Mouse (Mus musculus) small intestine, adult 2 months (tissue): ENCODE results near the gene Ndufs2. TPM values are rescaled to one million over a fixed set of nuclear protein-coding genes. Genes with fewer than 3 reads are reported as not detected.
"Not testable (repeated sequence)": the region's sequence is repeated elsewhere in the genome, so short reads cannot be mapped to it uniquely, and the experiment has no call there.

Experiments used
- H3K27ac ChIP-seq: fragments of 200-500 bp; 2 replicates; pipeline ENCODE4 v1.5.1; 2012; ENCODE audit warnings: low read depth, low read length, control low read depth, inconsistent platforms; ENCODE audit not compliant: insufficient read depth
- H3K27me3 ChIP-seq: fragments of 200-500 bp; 2 replicates; pipeline ENCODE4 v1.6.1; 2012; ENCODE audit warnings: mild to moderate bottlenecking, moderate library complexity, low read length, inconsistent platforms; ENCODE audit not compliant: control insufficient read depth, insufficient read depth
- H3K36me3 ChIP-seq: fragments of 200-500 bp; 2 replicates; pipeline ENCODE4 v1.6.1; 2012; ENCODE audit warnings: mild to moderate bottlenecking, low read length, control low read depth, inconsistent platforms; ENCODE audit not compliant: control insufficient read depth, insufficient read depth
- H3K4me1 ChIP-seq: fragments of 200-500 bp; 2 replicates; pipeline ENCODE4 v1.6.1; 2012; ENCODE audit warnings: low read length, inconsistent platforms, mixed read lengths; ENCODE audit not compliant: control insufficient read depth, insufficient read depth, insufficient read length
- H3K4me3 ChIP-seq: fragments of 200-500 bp; 2 replicates; pipeline ENCODE4 v1.5.1; 2012; ENCODE audit warnings: low read depth, mild to moderate bottlenecking, control low read depth, inconsistent platforms, low read length, moderate library complexity
- CTCF ChIP-seq: fragments of 200-500 bp; IDR thresholded peaks from 2 replicates; pipeline ENCODE4 v1.5.1; 2012; ENCODE audit warnings: low read depth, mild to moderate bottlenecking, control low read depth, inconsistent platforms, low read length, moderate library complexity, mixed read lengths; ENCODE audit not compliant: insufficient replicate concordance, insufficient read length; ENCODE audit errors: extremely low read depth
- POLR2A ChIP-seq: fragments of 200-500 bp; IDR thresholded peaks from 2 replicates; pipeline ENCODE4 v1.6.1; 2012; ENCODE audit warnings: low read depth, mild to moderate bottlenecking, control low read depth, inconsistent platforms, low read length, moderate library complexity
- WGBS: fragments of 180-500 bp; shearing (Covaris S2); methylation state at CpG from one replicate; pipeline ENCODE4 v1.1.7; 2018; 5-methylcytosine and 5-hydroxymethylcytosine counted together
- polyA plus RNA-seq: library from polyadenylated mRNA; depleted of rRNA; stranded (reverse); fragments of >200 nt; gene quantifications from 2 replicates; pipeline ENCODE4 v1.2.3, GENCODE M21; 2012

Gene Ndufs2
- polyA plus RNA-seq, 1 experiment: 116 TPM

GRCm38 (mm10) chr1:171249913-171250600 lies 1.1 kb downstream of the Ndufs2 start, which contains the start of gene Adamts4:
Gene Adamts4, plus strand, starts transcription at chr1:171250421.
- TF ChIP-seq CTCF (no peak), POLR2A (no peak)
- H3K27me3 ChIP-seq: no peaks in the 10 kb centered on the region
- H3K36me3 ChIP-seq: peaks cover 3% of the 10 kb centered on the region
- WGBS: 51% methylated on average over 5 of the region's 5 CpGs
- peaks cover 17% of the 10 kb centered on the region for H3K4me1 ChIP-seq
- H3K27ac ChIP-seq: no peak within 1 kb of the TSS
- H3K4me3 ChIP-seq: peak within 1 kb of the TSS; percentile 42

GRCm38 (mm10) chr1:171248386-171249226 lies 2.6 kb downstream of the Ndufs2 start:
- Histone ChIP-seq H3K4me1 (peaks cover 17% of the 10 kb centered on the region), H3K36me3 (peaks cover 11% of the 10 kb centered on the region), H3K27me3 (no peaks in the 10 kb centered on the region), H3K27ac (peak overlapping the region; percentile 14), H3K4me3 (no peak overlapping the region)
- TF ChIP-seq CTCF: no peak
- no peak for TF ChIP-seq POLR2A
- WGBS: 66% methylated on average over 3 of the region's 3 CpGs

- TF ChIP-seq POLR2A (no peak), CTCF (no peak)
- Histone ChIP-seq H3K27me3 (no peaks in the 10 kb centered on the region), H3K4me3 (no peak overlapping the region), H3K27ac (peak overlapping the region; percentile 72; the same call in 1 of the 2 replicates), H3K36me3 (peaks cover 15% of the 10 kb centered on the region), H3K4me1 (peaks cover 17% of the 10 kb centered on the region)
- WGBS: 13% methylated on average over 4 of the region's 4 CpGs
These were observed 3.3 kb downstream of the Ndufs2 start for GRCm38 (mm10) chr1:171247916-171248315.

GRCm38 (mm10) chr1:171247453-171247841 lies 3.7 kb downstream of the Ndufs2 start:
- Histone ChIP-seq H3K4me3 (peak overlapping the region; percentile 56), H3K4me1 (peaks cover 17% of the 10 kb centered on the region), H3K27me3 (no peaks in the 10 kb centered on the region), H3K36me3 (peaks cover 17% of the 10 kb centered on the region), H3K27ac (peak overlapping the region; percentile 72)
- TF ChIP-seq POLR2A: no peak
- TF ChIP-seq CTCF: no peak
- 5% methylated on average over 13 of the region's 13 CpGs for WGBS

GRCm38 (mm10) chr1:171246709-171247452 lies 4.3 kb downstream of the Ndufs2 start:
- peaks cover 18% of the 10 kb centered on the region for H3K36me3 ChIP-seq
- WGBS: 1% methylated on average over 41 of the region's 41 CpGs

DNA sequence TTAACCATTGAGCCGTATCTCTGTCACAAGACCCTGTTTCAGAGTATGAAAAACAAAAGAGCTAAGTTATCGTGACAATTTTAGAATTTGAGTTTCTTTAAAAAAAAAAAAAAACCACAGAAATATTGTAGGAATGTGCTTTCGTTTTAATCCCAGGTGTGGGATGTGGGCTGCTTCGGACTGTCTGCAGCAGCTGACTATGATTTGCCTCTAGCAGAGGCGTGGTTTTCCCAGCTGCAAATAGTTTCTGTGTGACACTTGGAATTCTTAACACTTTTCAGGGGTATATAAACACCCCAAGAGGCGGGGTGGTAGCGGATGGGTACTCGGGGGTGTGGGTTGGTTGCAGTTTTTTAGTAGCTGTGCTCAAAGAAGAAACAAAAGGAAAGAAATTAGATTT lies 5.8 kb downstream of the Ndufs2 start:
- 86% methylated on average over 8 of the region's 8 CpGs for WGBS
- Histone ChIP-seq H3K4me3 (no peak overlapping the region), H3K36me3 (peaks cover 31% of the 10 kb centered on the region), H3K4me1 (peaks cover 17% of the 10 kb centered on the region), H3K27me3 (no peaks in the 10 kb centered on the region), H3K27ac (no peak overlapping the region)
- TF ChIP-seq CTCF (no peak), POLR2A (no peak)

More at GRCm38 (mm10) chr1:171246709-171247452, 4.3 kb downstream of the Ndufs2 start:
- Histone ChIP-seq H3K27ac (peak overlapping the region; percentile 72), H3K27me3 (no peaks in the 10 kb centered on the region), H3K4me1 (peaks cover 17% of the 10 kb centered on the region), H3K4me3 (peak overlapping the region; percentile 73)
- TF ChIP-seq POLR2A (peak; percentile 65), CTCF (peak; percentile 92)

- not testable (repeated sequence) for H3K4me1 ChIP-seq, H3K4me3 ChIP-seq, H3K27me3 ChIP-seq
- peaks cover 61% of the 10 kb centered on the region for H3K36me3 ChIP-seq
- 21% methylated on average over 12 of the region's 12 CpGs for WGBS
- H3K27ac ChIP-seq: peak overlapping the region; percentile 7; the same call in 1 of the 2 replicates
These were observed 9.2 kb downstream of the Ndufs2 start for GRCm38 (mm10) chr1:171241952-171242351.
